Mouse (Mus musculus): Measurements from ENCODE around the gene Clic5. TPM values are rescaled to one million over a fixed set of nuclear protein-coding genes. Genes with fewer than 3 reads are reported as not detected.
A peak's percentile ranks its signal among the peaks of the same experiment; 100 is the strongest.

Clic5 gene
- polyA plus RNA-seq, 1 experiment = 4.9 TPM

GRCm38 (mm10) chr17:44261594-44262202 is 73.3 kb downstream of the Clic5 start:
- no peak for DNase-seq (ENCODE audit: low read depth)

GRCm38 (mm10) chr17:44270043-44270442 is 81.7 kb downstream of the Clic5 start:
- no peak for DNase-seq (ENCODE audit: low read depth)

- no peak for DNase-seq (ENCODE audit: low read depth)
These were observed 83.0 kb downstream of the Clic5 start for GRCm38 (mm10) chr17:44271426-44271825.

GRCm38 (mm10) chr17:44274804-44275203 is 86.4 kb downstream of the Clic5 start:
- no peak for DNase-seq (ENCODE audit: low read depth)

- DNase-seq (ENCODE audit: low read depth) = no peak
These were observed 99.9 kb downstream of the Clic5 start for GRCm38 (mm10) chr17:44288320-44288719.

- no peak for DNase-seq (ENCODE audit: low read depth)
These were observed 108.8 kb downstream of the Clic5 start for GRCm38 (mm10) chr17:44297221-44297620.

- no peak for DNase-seq (ENCODE audit: low read depth)
These were observed 111.9 kb downstream of the Clic5 start for GRCm38 (mm10) chr17:44300236-44300635.

GRCm38 (mm10) chr17:44300723-44301122 is 112.3 kb downstream of the Clic5 start:
- DNase-seq (ENCODE audit: low read depth) = no peak

GRCm38 (mm10) chr17:44301224-44301811 is 112.9 kb downstream of the Clic5 start:
- DNase-seq (ENCODE audit: low read depth) = peak; percentile 72

- no peak for DNase-seq (ENCODE audit: low read depth)
These were observed 115.7 kb downstream of the Clic5 start for GRCm38 (mm10) chr17:44304076-44304475.

- no peak for DNase-seq (ENCODE audit: low read depth)
These were observed 121.7 kb downstream of the Clic5 start for GRCm38 (mm10) chr17:44309914-44310622.

- no peak for DNase-seq (ENCODE audit: low read depth)
These were observed 136.9 kb downstream of the Clic5 start for GRCm38 (mm10) chr17:44325314-44325713.

- no peak for DNase-seq (ENCODE audit: low read depth)
These were observed 139.1 kb downstream of the Clic5 start for GRCm38 (mm10) chr17:44327279-44328146.

GRCm38 (mm10) chr17:44328147-44328482 is 139.7 kb downstream of the Clic5 start:
- no peak for DNase-seq (ENCODE audit: low read depth)

Other genes with a start within 250 kb of the Clic5 start
- 269 and 361 TPM in 2 replicates for gene Enpp5, start 109.8 kb upstream of the Clic5 start, polyA plus RNA-seq (2012; rRNA removed)
- gene Enpp4, start 82.8 kb upstream of the Clic5 start, polyA plus RNA-seq (2012; rRNA removed) = 14.7 and 14.9 TPM in 2 replicates